Mouse (Mus musculus) large intestine, adult 2 months (tissue): Measurements from ENCODE around the gene Mcu. TPM values are rescaled to one million over a fixed set of nuclear protein-coding genes. Genes with fewer than 3 reads are reported as not detected.

ENCODE experiments used
- DNase-seq: peaks from one replicate; pipeline ENCODE4 v3.0.0-alpha.2; 2012; ENCODE audit warnings: low read depth, low spot score
- WGBS: fragments of 180-500 bp; shearing (Covaris S2); methylation state at CpG from one replicate; pipeline ENCODE4 v1.1.7; 2018; 5-methylcytosine and 5-hydroxymethylcytosine counted together
- polyA plus RNA-seq: library from polyadenylated mRNA; depleted of rRNA; stranded (reverse); fragments of >200 nt; gene quantifications from 2 replicates; pipeline ENCODE4 v1.2.3, GENCODE M21; 2012; rRNA removed

Gene Mcu
- 61.8 and 86.4 TPM in 2 replicates for polyA plus RNA-seq

DNA sequence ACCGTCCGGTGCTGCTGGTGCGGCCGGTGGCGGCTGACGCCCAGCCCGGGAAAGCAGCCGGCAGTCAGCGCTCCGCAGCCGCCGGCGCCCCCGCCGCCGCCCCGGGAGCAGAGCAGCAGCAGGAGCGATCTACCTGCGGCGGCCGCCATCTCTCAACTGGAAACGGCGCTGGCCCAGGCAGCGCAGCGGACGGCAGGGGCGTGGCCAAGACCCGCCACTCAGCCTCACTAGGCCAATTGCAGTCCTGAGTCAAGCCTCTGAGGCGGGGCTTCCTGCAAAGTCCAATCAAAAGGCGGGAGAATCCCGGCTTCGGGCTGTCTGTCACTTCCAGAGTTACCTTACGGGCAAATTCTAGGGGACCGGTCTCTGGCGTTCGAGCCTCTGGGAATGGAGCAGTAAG is at the start of gene Mcu:
TSS of gene Mcu (minus strand) at position 171 of the 400 bp plus-strand sequence.
- under 1% methylated on average over 36 of the region's 36 CpGs for WGBS
- DNase-seq = peak; percentile 85

DNA sequence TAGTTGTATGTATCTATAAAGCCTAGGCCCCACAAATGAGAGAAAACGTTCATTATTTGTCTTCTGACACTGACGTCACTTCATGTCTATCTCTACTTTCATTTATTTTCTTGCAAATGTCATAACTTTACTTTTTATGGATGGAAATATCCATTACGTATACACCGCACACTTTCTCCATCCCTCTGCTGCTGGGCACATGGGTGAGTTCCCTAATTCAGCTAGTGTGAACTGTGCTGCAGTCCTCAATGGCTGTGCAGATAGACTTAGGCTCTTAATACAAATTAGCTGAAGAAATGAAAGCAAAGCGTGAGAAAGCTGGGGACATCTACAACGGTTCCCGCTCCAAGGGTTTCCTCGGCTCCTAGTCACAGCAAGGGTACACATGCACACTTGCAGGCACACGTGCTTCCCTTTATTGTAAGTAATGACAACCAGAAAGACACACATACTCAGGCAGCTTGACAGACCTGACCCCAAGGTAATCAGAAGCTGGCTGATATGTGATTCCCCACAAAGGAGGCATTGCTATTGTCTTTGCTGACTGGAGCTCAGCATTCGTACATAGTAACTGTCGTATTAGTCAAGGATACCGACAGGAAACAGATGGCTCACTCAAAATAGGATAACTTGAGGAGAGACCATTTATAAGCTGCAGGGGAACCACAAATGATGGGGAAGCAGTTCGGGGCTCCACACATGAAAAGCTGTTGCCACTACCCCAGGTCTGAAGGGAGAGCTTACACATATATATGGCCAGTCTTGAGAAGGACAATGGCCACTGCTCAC is 49.2 kb upstream of the Mcu start:
- DNase-seq = no peak
- WGBS = 80% methylated on average over 13 of the region's 13 CpGs

DNA sequence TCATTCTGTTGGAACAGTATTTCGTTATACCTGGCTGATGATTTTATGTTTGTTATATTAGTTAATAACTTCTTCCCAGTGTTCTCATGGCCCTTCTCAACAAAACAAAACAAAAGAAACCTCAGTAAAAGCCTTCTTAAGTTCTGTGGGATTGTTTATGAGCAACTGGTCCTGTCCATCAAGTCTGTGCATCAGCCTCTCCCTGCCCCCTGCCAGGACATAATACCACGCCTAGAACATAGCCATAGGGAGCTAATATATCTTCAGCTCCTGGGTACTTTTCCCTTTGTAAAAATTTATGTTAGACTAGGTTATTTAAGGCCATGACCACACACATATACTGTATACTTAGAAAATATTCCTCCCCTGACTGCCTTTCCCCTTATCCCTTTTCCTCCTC is 48.3 kb upstream of the Mcu start:
- no peak for DNase-seq
- WGBS = 58% methylated on average over 2 of the region's 2 CpGs

DNA sequence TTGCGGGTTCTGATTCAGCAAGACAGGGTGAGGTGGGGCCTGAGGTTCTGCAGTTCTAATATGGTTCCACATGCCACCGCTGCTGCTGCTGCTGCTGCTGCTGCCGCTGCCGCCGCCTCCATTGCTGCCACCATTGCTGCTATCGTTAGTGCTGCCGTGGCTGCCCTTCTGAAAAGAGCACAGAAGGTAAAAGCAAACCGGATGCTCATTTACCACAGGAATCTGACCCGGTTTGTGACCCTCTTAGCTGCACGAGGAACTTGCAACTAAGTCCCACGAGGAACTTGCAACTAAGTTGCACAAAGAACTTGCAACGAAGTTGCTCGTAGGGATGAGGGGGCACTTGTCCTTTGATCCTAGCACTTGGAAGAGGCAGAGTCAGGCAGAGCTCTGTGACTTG is 40.3 kb upstream of the Mcu start:
- 85% methylated on average over 13 of the region's 13 CpGs for WGBS
- no peak for DNase-seq

DNA sequence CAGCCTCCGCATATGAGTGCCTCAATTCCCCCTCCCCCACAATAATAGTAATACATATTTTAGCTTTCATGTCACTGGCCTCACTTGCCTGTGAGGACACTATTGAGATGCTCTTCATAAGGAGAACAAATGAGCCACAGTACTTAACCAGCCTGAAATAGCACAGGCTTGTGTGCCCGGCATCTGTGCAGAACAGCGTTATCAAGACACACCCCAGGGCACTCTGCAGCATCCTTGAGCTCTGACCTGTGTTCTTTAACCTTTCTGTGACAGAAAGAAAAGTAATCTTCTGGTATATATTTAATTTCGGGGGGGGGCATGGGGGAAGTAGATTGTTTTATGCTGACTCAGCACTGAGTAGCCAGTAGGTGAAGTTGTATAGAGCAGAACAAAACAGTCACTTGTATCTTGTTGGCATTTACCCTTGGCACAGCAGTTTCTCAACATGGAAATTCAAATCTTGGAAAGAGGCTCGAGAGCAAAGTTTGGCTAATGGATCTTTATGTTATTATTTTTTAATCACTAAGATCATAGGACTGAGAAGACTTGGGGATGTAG is 30.4 kb upstream of the Mcu start:
- WGBS = 66% methylated on average over 5 of the region's 5 CpGs
- DNase-seq = no peak

DNA sequence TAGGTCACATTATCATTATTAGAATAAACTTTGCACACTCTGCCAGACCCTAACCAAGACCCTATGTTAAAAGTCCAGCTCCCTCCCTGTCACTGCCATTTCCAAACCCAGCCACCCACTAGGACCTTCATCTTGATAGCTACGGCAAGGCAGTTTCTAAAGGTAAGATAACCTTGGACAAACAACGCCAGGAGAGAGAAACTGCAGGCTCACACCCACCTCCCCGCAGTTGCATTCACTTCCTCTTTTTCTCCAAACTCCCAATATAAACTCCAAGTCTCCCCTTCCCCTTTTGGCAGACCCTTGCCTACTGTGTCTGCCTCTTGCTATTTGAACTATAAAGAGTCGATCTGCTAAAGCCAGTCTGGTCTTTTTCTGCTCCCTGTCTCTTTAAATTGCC is 28.7 kb upstream of the Mcu start:
- WGBS = 52% methylated on average over 4 of the region's 4 CpGs
- no peak for DNase-seq

DNA sequence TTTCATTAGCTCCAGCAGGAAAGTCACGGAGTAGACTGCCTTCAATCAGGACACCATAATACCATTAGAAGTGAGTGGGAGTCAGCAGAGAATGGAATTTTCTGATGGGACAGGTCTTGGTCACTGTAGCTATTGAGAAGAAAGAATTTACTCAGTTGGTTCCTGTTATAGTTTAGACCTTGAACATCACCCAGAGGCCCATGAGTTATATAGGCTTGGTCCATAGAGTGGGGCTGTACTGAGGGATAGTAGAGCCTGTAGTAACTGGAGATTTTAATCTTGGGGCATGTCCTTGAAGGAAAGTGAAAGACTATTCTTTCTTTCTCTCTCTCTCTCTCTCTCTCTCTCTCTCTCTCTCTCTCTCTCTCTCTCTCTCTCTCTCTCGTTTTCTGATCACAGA is 28.2 kb upstream of the Mcu start:
- WGBS = 68% methylated on average over 2 of the region's 2 CpGs
- DNase-seq = no peak

DNA sequence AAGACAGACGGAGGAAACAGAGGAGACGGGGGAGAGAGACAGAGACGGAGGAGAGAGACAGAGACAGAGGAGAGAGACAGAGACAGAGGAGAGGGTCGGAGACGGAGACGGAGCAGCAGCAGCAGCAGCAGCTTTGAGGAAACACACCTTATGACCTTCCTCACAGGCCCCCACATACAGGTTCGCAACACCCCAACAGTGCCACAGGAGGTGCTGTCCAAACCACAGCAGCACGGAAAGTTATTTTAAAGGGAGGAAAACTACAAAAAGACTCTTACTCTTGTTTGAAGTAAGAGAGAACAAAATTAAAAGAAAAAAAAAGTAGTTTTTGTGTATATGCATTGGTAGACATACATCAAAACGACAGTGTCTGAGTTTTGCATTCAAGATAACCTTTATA is 27.2 kb upstream of the Mcu start:
- WGBS = 91% methylated on average over 9 of the region's 9 CpGs
- no peak for DNase-seq

DNA sequence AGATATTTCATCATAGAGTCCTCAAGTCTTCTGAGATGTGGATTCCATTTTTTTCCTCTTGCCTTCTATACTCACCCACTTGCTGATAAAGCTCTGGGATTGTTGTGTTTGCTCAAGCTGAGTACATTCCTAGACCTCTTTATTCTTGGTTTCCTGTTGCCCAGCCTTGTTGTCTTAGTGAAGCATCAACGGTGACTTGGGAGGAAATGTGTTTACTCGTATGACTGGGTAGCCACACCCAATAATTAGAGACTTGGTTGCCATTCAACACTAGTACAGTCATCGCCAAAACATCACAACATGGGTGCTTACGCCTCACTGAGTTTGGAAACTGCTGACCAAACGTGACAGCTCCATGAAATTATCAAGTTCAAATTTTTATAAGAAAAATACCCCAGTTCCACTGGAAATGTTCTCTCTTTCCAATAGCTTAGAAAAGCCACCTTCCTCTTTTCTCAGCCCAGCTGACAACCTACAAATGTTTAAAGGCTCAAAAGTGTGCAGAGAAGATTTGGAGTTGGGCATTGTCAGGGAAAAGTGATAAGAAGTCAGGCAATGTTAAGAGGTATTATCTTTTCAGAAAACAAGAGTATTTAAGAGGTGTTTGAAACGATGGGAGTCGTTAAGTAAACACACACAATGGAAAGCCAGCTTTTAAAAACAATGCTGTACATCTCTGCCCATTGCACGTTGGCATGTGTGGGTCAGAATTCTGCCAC is 26.3 kb upstream of the Mcu start:
- no peak for DNase-seq

DNA sequence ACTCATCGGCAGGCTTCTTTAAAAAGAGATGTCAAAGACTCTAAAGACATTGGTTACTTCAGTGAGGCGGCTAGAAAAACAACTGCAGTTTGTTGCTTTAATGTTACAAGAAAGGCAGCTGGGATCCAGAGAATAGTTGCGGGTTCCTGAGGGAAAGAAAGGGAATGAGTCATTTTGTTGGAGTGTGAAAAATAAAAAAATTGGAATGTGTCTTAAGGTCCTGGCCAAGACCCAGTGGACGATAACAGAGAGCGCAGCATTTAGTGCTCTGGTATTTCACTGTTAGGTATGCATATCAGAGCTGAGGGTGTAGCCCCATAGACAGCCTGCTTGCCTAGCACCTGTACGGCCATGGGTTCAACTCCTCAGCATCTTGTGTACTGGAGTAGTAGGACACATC is 22.1 kb upstream of the Mcu start:
- WGBS = 84% methylated on average over 6 of the region's 6 CpGs
- DNase-seq = no peak

More for the DNA sequence above, 26.3 kb upstream of the Mcu start:
- 28% methylated on average over 8 of the region's 8 CpGs for WGBS

DNA sequence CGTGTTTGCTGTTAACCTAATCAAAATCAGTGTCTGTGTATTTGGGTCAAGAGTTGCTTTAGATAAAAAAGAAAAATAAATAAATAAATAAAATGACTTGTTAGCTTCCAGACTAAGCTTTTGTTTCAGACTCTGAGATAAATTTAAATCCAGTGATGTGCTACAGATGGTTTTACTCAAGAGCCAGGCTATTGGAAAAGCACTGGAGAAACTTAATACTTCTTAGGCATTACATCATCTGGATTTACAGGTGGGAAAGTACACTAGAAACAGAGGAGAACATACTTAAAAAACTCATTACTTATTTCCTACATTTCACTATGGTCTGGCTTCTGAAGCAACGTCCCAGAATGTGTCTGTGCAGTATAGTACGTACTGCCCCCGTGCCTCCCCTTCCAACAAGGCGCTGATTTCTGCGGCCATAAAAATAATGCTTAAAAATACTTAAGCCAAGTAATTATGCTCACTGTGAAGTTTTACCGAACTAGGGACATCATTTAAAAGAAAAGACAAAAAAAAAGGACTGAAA is 21.2 kb upstream of the Mcu start:
- DNase-seq = no peak
- 77% methylated on average over 7 of the region's 7 CpGs for WGBS

DNA sequence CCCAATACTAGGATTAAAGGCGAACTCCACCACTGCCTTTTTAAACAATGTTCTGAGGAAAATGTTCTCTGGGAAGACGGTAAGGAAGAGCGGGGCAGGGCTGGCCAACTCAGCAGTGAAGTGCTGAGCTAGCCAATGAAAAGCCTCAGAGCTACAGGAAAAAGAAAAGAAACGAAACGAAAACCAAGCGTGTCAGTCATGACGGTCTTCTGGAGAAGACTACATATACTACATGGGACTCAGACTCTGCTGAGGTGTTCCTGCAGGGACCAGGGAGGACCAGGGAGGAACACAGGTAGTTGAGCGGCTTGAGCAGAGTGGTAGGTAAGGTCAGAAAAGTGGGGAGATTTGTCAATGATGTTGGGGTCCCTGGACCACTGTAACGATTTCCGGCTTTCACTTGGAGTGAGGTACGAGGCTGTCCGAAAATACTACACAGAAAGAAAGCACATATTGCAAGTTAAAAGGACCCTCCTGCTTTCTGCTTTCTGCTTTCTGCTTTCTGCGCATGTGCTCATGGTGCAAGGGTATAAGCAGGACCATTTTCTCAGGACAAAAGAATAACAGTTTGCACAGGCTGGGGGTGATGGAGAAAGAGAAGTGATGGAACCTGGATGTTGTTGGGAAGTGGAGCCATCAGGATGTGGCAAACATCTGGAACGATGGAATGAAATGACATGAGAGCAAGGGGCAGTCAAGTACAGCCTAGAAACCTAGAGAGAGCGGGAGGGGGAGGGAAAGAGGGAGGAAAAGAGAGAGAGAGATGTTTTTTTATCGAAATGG is 20.4 kb upstream of the Mcu start:
- DNase-seq = no peak
- WGBS = 60% methylated on average over 16 of the region's 16 CpGs

DNA sequence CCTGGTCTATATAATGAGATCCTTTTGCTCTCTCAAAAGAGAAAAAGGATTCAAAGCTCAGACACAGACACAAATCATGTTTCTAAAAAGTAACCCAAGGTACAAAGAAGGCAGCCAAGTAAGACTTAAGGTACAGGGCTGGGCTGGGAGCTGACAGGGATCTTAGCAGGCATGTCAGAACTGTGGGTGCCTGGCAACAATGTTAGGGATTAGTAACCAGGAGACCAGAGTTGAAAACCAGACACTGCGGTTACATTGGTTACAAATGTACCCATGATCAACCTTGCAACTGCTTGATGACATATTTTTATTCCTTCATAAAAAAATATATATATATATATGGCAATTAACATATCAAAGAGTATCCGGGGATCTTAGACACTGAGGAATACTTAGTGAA is 19.6 kb upstream of the Mcu start:
- DNase-seq = no peak
- WGBS = 72% methylated on average over 2 of the region's 2 CpGs

DNA sequence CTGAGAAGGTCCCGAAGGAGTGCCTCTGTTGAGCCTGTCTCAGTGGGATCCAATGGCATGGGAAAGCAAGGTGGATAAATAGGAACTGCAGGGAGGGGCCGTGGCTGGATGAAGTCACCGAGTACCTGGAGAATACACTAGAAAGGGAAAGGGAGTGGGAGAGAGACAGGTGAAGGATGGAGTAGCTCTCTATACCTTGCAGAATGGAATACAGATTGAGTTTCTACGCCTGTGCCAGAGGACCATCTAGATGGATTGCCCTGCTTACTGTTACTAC is 13.0 kb upstream of the Mcu start:
- 42% methylated on average over 4 of the region's 4 CpGs for WGBS
- no peak for DNase-seq

DNA sequence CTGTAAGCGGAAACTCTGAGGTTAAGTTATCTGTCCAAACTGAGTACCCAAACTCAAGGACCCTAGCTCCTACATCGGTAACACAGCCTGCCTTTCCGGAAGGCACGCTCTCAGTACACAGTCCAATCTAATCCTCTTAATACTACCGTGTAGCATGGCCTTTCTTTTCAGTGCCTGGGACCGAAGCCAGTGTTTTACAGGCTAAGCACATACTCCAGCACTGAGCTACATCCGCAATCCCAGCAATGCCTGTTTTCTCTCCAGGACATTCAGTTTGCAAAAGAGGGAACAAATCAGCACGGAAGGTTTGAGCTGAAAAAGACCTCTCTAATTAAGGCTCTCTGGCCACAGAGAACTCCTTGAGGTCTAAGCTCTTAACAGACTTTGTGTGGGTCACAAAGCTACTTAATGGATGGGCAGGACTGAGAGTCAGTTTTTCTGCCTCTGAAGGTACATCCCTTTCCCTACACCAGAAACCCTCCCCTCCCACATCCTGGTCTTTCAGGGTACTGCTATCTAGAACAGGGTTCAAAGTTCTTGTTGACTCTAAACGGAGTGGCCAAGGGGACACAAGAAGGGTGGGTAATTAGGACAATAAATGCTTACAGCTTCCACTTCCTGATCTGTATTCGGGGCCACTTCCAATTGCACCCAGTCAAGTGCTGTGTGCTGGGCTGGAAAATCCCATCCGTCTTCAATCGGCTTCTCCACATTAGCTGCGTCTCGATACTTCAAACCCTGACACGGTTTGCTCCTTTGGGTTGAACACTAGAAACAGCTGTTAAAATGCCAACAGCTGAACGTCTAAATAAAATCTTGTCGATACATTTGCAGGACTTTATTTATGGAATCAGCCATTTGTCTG is 12.4 kb upstream of the Mcu start:
- peak; percentile 97 for DNase-seq
- 21% methylated on average over 17 of the region's 17 CpGs for WGBS

DNA sequence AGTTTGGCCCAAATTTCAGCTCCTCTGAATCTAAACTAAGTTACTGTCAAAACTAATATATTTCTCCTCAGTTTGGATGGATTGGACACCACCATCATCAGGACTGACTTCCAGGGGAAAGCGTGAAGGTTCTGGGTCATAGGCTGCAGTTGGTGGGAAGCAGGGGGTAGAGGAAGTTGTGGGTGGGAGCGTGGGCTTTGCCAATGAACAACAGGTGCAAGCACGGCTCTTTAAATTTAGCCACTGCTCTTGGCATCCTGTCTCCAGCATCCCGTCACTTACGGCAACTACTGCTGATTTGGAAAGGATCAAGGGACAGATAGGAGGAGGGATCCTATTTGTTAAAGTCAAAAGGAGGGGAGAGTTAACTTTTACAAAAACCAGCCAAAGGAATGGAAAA is 7.0 kb upstream of the Mcu start:
- DNase-seq = no peak
- WGBS = 77% methylated on average over 5 of the region's 5 CpGs

DNA sequence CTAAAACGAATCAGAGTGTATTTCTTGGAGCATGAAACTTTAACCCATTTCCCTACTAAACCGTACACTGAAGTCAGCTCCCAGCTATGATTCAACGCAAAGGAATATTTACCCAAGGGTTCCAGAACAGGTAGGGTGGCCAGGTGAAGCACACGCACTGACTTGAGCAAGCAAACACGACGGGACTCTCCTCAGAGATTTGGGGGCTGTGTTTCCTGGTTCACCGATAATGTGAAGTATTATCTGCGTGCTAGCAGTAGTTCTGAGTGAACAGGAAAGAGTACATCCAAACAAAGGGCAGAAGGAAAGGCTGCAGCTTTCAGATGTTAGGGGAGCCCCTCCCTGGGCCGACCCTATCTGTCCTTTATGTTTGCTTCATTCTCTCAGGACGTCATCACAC is 4.9 kb upstream of the Mcu start:
- no peak for DNase-seq
- WGBS = 24% methylated on average over 10 of the region's 10 CpGs

DNA sequence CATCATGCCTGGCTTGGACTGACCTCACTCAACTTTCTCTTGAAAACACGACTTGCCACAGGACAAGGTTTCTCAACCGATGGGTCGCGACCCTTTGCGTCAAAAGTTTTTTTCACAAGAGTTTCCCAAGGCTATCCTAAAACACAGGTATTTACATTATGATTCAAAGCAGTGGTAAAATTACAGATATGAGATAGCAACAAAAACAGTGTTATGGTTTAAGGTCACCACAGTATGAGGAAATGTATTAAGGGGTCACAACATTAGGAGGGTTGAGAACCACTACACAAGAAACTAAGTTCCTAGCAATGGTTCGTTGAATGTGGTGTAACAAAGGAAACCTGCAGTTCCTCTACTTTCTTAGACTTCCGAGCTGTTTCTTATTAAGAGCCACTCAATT is 1.3 kb upstream of the Mcu start:
- DNase-seq = no peak
- WGBS = 90% methylated on average over 7 of the region's 7 CpGs

DNA sequence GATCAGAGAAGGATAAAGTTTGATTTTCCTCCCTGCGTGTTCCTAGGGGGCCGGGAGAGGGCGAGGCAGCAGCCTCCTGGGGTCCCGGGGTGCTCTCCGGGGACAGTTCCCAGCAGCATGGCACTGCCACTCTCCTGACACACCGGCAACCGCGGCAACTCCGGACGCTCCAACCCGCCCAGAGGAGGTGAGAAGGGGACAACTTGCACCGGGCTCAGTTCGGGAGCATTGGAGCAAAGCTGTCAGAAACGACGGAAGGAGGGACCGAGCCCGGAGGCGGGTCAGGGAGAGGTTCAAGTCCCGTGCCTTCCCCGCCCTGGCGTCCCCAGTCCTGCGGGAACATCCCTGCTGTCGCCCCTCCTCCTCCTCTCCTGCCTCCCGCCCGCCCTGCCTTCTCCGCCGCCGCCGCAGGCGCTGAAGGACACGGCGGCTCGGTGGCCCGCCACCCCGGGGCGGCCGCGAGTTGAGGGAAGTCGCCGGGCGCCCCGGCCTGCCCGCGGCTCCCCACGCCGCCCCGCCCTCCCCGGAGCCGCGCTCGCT is 441 bp downstream of the Mcu start, which contains the start of gene Gm10322:
TSS of gene Gm10322 (plus strand) at position 83 of the 540 bp plus-strand sequence.
- no peak for DNase-seq
- 2% methylated on average over 33 of the region's 51 CpGs for WGBS
